In the genomic region with DNA sequence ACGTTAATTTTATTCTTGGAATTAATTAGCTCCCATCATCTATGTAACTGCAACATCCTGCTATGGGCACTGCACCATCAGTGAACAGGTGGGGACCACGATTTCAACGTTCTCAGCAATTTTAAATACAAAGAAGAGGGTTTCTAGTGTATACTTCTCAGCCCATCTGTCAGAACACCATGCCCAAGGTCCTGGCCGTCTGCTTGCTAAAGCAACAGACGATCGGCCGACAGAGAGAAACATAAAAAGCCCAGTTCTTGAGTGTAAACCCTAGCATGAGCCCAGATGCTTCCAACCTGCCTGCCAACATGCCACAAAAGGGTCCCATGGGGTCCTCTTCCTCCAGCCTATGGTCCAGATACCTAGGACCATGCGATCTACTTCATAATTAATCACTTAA, we compare ENCODE assay signal across 16 mouse cellular contexts.
A peak's percentile ranks its signal among the peaks of the same experiment; 100 is the strongest.
DNase-seq lines count a peak whose midpoint lies in the region; TF ChIP-seq lines count a peak whose summit lies in the region.
"Had no signal": no experiment of that assay in that cellular context is flagged by ENCODE, and none has a peak within 500 bp of the region (broad histone marks: within the 10 kb centered on the region; RNA-seq: fewer than 3 reads in every experiment).

No protein-coding gene starts in this region.

- TF ChIP-seq CTCF in layer of hippocampus, adult 2 months (conservative IDR thresholded peaks at IDR 0.05): no peak

- no peak overlapping the region for H3K4me3 ChIP-seq in layer of hippocampus, adult 2 months
- H3K4me3 ChIP-seq: embryonic facial prominence, embryonic 10.5 days; erythroblast, embryonic 14.5 days; hindbrain, embryonic 10.5 days; neural tube, embryonic 12.5 days had no signal

- H3K27ac ChIP-seq in layer of hippocampus, adult 2 months: peak overlapping the region; percentile 44; the same call in 1 of the 2 replicates
- H3K27ac ChIP-seq: embryonic facial prominence, embryonic 10.5 days; hindbrain, embryonic 10.5 days; neural tube, embryonic 12.5 days had no signal

- DNase-seq in layer of hippocampus, adult 18-20 months (ENCODE audit: low spot score in 2 of 2): peak; percentile 40 to 59
- DNase-seq in layer of hippocampus, postnatal 25 days (ENCODE audit: extremely low spot score in 1 of 2, low spot score in 1 of 2): no peak
- DNase-seq in cerebellum, adult 11 months: peak; percentile 26
- DNase-seq in cerebellum, adult 9-10 months: peak; percentile 65
- peak; percentile 32 to 35 for DNase-seq in layer of hippocampus, adult 2 months (ENCODE audit: low spot score in 2 of 2)
- no peak for DNase-seq in B cell, adult 2 months
- DNase-seq in kidney, postnatal 4 days: no peak
- DNase-seq: kidney, adult 8-10 months; liver; liver, postnatal 0 days; lung, postnatal 14 days; thymus, postnatal 36 days had no signal

Comparison
In these comparisons a context has a peak if more than half of its experiments do, and no peak if none do; other contexts are left out.
1. DNase-seq: peak in layer of hippocampus, adult 18-20 months (2 of 2), cerebellum, adult 11 months (single experiment), cerebellum, adult 9-10 months (single experiment) and layer of hippocampus, adult 2 months (2 of 2); none in layer of hippocampus, postnatal 25 days (0 of 2), B cell, adult 2 months (0 of 2) and kidney, postnatal 4 days (0 of 2).